Mouse (Mus musculus) cerebellum, postnatal 25 days (tissue): ENCODE measurements around the gene Rab3c.

Source experiments
- DNase-seq, 2 experiments: peaks; one replicate each; pipeline ENCODE4 v3.0.0; 2021; ENCODE audit warnings: mixed read lengths in 2 of 2

The Rab3c gene

DNA sequence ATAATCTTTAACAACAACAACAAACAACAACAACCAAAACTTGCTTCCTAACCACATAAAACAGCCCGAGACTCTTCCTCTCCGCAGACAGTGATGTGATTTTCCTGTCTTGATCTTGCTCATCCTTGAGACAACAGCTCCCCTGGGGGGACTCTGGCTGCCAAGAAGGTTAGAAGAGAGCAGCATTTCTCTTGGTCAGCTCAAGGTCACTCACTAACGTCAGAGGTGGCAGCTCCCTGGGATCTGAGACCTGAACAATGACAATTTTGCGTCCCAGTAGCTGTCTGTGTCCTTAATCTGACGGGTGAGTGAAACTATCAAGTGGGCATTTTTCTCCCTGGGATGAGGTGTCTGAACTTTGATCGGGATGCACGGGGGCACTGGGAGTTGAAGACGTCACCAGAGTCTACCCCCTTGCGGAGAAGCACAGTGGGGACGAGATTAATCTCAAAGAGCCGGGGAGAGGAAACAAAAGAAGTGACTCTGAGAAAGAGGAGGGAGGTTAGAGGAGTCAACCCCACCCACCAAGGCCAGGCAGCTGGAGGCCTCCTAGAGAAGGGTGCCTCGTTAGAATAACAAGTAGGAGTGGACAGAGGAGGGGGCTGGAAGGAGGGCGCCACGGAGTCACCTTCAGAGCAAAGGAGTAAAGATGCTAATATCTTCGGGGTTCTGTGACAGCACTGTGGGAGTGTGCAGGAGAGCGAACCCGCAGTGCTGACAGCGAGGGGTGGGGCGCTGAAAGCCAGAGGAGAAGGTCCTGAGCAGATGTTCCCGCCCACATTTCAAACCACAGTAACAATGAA lies 261.7 kb downstream of the Rab3c start:
- DNase-seq: peak; percentile 29 to 36

DNA sequence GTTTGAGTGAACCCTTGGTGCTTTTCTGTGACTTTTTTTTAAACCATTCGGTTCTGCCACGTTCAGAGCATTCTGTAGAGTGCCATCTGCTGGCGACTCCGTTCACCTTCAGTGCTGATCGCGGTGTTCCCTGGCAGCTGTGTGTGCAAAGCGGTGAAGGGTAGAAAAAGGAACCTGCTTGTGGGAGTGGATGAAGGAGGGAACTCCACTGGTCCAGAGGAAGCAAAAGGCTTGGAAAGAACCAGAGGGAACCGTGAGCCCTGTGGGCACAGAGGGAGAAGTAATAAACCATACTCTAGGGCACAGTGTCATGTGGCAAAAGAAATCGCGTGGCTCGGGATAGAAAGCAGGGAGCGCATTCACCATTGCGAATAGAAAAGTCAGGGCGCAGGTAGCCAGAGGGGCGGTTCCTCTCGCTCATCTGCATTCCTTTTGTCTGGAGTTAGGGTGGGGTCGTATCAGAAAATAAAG lies 262.3 kb downstream of the Rab3c start:
- DNase-seq: peak; percentile 83 to 92

GRCm38 (mm10) chr13:110012029-110012428 lies 268.8 kb downstream of the Rab3c start:
- DNase-seq: no peak

- no peak for DNase-seq
Observed at GRCm38 (mm10) chr13:110010876-110011275, 269.9 kb downstream of the Rab3c start.

DNA sequence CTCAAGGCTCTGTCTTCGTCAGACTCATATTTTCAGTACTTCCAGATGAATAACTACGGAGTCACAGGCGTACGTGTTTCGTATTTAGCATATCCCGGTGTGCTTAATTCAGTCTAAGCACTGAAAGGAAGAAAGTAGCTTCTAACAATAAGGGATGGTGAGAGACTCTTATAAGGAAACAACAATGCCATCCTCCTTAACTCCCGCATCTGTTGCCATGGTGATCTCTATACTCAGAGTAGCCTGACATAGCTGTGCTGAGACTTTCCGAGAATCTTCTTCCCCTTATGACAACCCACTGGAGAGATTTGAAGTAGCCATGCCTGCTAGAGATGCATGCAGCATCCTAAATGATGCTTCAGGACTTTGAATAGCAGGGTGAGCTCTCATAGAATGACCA lies 272.3 kb downstream of the Rab3c start:
- DNase-seq: no peak

- no peak for DNase-seq
Observed at GRCm38 (mm10) chr13:110006106-110006781, 274.6 kb downstream of the Rab3c start.
